Mouse (Mus musculus) heart, embryonic 15.5 days (tissue): ENCODE data around the gene Drd3. TPM values are rescaled to one million over a fixed set of nuclear protein-coding genes. Genes with fewer than 3 reads are reported as not detected.

Experiments used
- ATAC-seq: fragments of 200-750 bp; cut with Nextera tagmentation; replicated peaks from 2 replicates; pipeline ENCODE4 v1.8.0; 2017; ENCODE audit warnings: low read depth, moderate TSS enrichment; ENCODE audit not compliant: insufficient number of reproducible peaks, insufficient read depth, low FRiP score
- H3K27ac ChIP-seq: fragments of 300-500 bp; sonication (generic); 2 replicates; pipeline ENCODE4 v1.5.1; 2015; ENCODE audit warnings: mild to moderate bottlenecking, inconsistent platforms
- H3K27me3 ChIP-seq: fragments of 300-500 bp; sonication (generic); 2 replicates; pipeline ENCODE4 v1.6.1; 2015; ENCODE audit warnings: inconsistent platforms
- H3K36me3 ChIP-seq: fragments of 300-500 bp; sonication (generic); 2 replicates; pipeline ENCODE4 v1.6.1; 2015; ENCODE audit warnings: mild to moderate bottlenecking, inconsistent platforms
- H3K4me1 ChIP-seq: fragments of 300-500 bp; sonication (generic); replicated peaks from 2 replicates; pipeline ENCODE4 v1.6.1; 2015; ENCODE audit warnings: inconsistent platforms
- H3K4me2 ChIP-seq: fragments of 300-500 bp; sonication (generic); 2 replicates; pipeline ENCODE4 v1.6.1; 2015; ENCODE audit warnings: inconsistent platforms, mild to moderate bottlenecking, moderate library complexity
- H3K4me3 ChIP-seq: fragments of 300-500 bp; sonication (generic); 2 replicates; pipeline ENCODE4 v1.5.1; 2015; ENCODE audit warnings: mild to moderate bottlenecking, inconsistent platforms
- H3K9ac ChIP-seq: fragments of 300-500 bp; sonication (generic); 2 replicates; pipeline ENCODE4 v1.6.1; 2015; ENCODE audit warnings: mild to moderate bottlenecking, inconsistent platforms
- H3K9me3 ChIP-seq: fragments of 300-500 bp; sonication (generic); replicated peaks from 2 replicates; pipeline ENCODE4 v1.6.1; 2016; ENCODE audit warnings: inconsistent platforms
- WGBS: fragments of 180-500 bp; shearing (Covaris S2); methylation state at CpG from one replicate; pipeline ENCODE4 v1.1.7; 2015; ENCODE audit warnings: mixed read lengths; 5-methylcytosine and 5-hydroxymethylcytosine counted together
- polyA plus RNA-seq: library from polyadenylated mRNA; unstranded; fragments of >200 nt; fragmentation: Nextera tagmentation; extraction: Ambion mirVana; gene quantifications from 2 replicates; pipeline ENCODE4 v1.2.1, GENCODE M21; 2015

Gene Drd3
- not detected in 2 replicates for polyA plus RNA-seq

- H3K9me3 ChIP-seq = no peaks in the 10 kb centered on the region
- no peaks in the 10 kb centered on the region for H3K27me3 ChIP-seq
- WGBS = 6% methylated on average over 7 of the region's 7 CpGs
- peak within 1 kb of the TSS; percentile 43 for H3K4me2 ChIP-seq
- H3K36me3 ChIP-seq = no peaks in the 10 kb centered on the region
- H3K27ac ChIP-seq = no peak within 1 kb of the TSS
- H3K4me1 ChIP-seq = peaks cover 5% of the 10 kb centered on the region; the same call in 1 of the 2 replicates
- no peak within 1 kb of the TSS for H3K9ac ChIP-seq
- no peak within 1 kb of the TSS for H3K4me3 ChIP-seq
- ATAC-seq = no peak
These were observed at the start of gene Drd3 for GRCm38 (mm10) chr16:43753751-43754150. Gene Drd3 (plus strand): TSS chr16:43754026.

- H3K4me3 ChIP-seq = peak overlapping the region; percentile 23
- no peak for ATAC-seq
- peaks cover 17% of the 10 kb centered on the region for H3K4me1 ChIP-seq
- H3K9me3 ChIP-seq = no peaks in the 10 kb centered on the region
- 0 out of 2 replicates have a peak overlapping the region, but pooled peaks have one; percentile 33 for H3K9ac ChIP-seq
- 49% methylated on average over 13 of the region's 13 CpGs for WGBS
- H3K27ac ChIP-seq = no peak overlapping the region
- peak overlapping the region; percentile 62 for H3K4me2 ChIP-seq
- H3K27me3 ChIP-seq = no peaks in the 10 kb centered on the region
- no peaks in the 10 kb centered on the region for H3K36me3 ChIP-seq
These were observed 45.3 kb upstream of the Drd3 start for GRCm38 (mm10) chr16:43708335-43709061.

- Histone ChIP-seq H3K36me3 (no peaks in the 10 kb centered on the region), H3K9ac (peak overlapping the region; percentile 33; the same call in 1 of the 2 replicates), H3K9me3 (no peaks in the 10 kb centered on the region), H3K27ac (no peak overlapping the region), H3K4me1 (peaks cover 17% of the 10 kb centered on the region), H3K4me2 (peak overlapping the region; percentile 62), H3K27me3 (no peaks in the 10 kb centered on the region), H3K4me3 (peak overlapping the region; percentile 23)
- WGBS = 26% methylated on average over 15 of the region's 15 CpGs
- no peak; the same call in 1 of the 2 replicates for ATAC-seq
These were observed 44.8 kb upstream of the Drd3 start for GRCm38 (mm10) chr16:43709062-43709413.

- Histone ChIP-seq H3K36me3 (no peaks in the 10 kb centered on the region), H3K4me1 (peaks cover 17% of the 10 kb centered on the region), H3K27ac (no peak overlapping the region), H3K4me2 (peak overlapping the region; percentile 62), H3K9ac (no peak overlapping the region), H3K9me3 (no peaks in the 10 kb centered on the region), H3K27me3 (no peaks in the 10 kb centered on the region), H3K4me3 (0 out of 2 replicates have a peak overlapping the region, but pooled peaks have one; percentile 21)
- 40% methylated on average over 9 of the region's 9 CpGs for WGBS
- no peak for ATAC-seq
These were observed 44.2 kb upstream of the Drd3 start for GRCm38 (mm10) chr16:43709432-43710133.

GRCm38 (mm10) chr16:43710134-43710475, 43.7 kb upstream of the Drd3 start:
- Histone ChIP-seq H3K9me3 (no peaks in the 10 kb centered on the region), H3K36me3 (no peaks in the 10 kb centered on the region), H3K4me1 (peaks cover 17% of the 10 kb centered on the region), H3K27me3 (no peaks in the 10 kb centered on the region), H3K9ac (no peak overlapping the region), H3K4me3 (no peak overlapping the region), H3K27ac (no peak overlapping the region), H3K4me2 (peak overlapping the region; percentile 62)
- no peak for ATAC-seq
- whole genome bisulfite sequencing = 61% methylated on average over 6 of the region's 6 CpGs

- H3K27me3 ChIP-seq = no peaks in the 10 kb centered on the region
- peak overlapping the region; percentile 62 for H3K4me2 ChIP-seq
- H3K27ac ChIP-seq = no peak overlapping the region
- H3K4me1 ChIP-seq = peaks cover 17% of the 10 kb centered on the region
- 67% methylated on average over 11 of the region's 11 CpGs for WGBS
- no peaks in the 10 kb centered on the region for H3K9me3 ChIP-seq
- H3K36me3 ChIP-seq = no peaks in the 10 kb centered on the region
- H3K9ac ChIP-seq = no peak overlapping the region
- ATAC-seq = no peak
- no peak overlapping the region for H3K4me3 ChIP-seq
These were observed 43.2 kb upstream of the Drd3 start for GRCm38 (mm10) chr16:43710651-43711050.

GRCm38 (mm10) chr16:43711361-43711760, 42.5 kb upstream of the Drd3 start:
- Histone ChIP-seq H3K4me1 (peaks cover 17% of the 10 kb centered on the region), H3K36me3 (no peaks in the 10 kb centered on the region), H3K4me2 (no peak overlapping the region), H3K4me3 (no peak overlapping the region), H3K27me3 (no peaks in the 10 kb centered on the region), H3K27ac (no peak overlapping the region), H3K9me3 (no peaks in the 10 kb centered on the region), H3K9ac (no peak overlapping the region)
- WGBS = 87% methylated on average over 7 of the region's 7 CpGs
- no peak for ATAC-seq

GRCm38 (mm10) chr16:43724444-43724843, 29.4 kb upstream of the Drd3 start:
- no peak for ATAC-seq
- H3K27ac ChIP-seq = no peak overlapping the region
- no peaks in the 10 kb centered on the region for H3K9me3 ChIP-seq
- 62% methylated on average over 3 of the region's 3 CpGs for WGBS
- no peak overlapping the region for H3K4me3 ChIP-seq
- H3K9ac ChIP-seq = no peak overlapping the region
- no peaks in the 10 kb centered on the region for H3K36me3 ChIP-seq
- H3K4me1 ChIP-seq = no peaks in the 10 kb centered on the region
- no peak overlapping the region for H3K4me2 ChIP-seq
- no peaks in the 10 kb centered on the region for H3K27me3 ChIP-seq

- WGBS = 75% methylated on average over 8 of the region's 8 CpGs
- Histone ChIP-seq H3K4me3 (no peak overlapping the region), H3K4me1 (no peaks in the 10 kb centered on the region), H3K36me3 (no peaks in the 10 kb centered on the region), H3K9ac (no peak overlapping the region), H3K9me3 (no peaks in the 10 kb centered on the region), H3K27ac (no peak overlapping the region), H3K4me2 (no peak overlapping the region), H3K27me3 (no peaks in the 10 kb centered on the region)
- ATAC-seq = no peak
These were observed 24.2 kb upstream of the Drd3 start for GRCm38 (mm10) chr16:43729506-43730221.

GRCm38 (mm10) chr16:43730281-43730680, 23.5 kb upstream of the Drd3 start:
- Histone ChIP-seq H3K9ac (no peak overlapping the region), H3K4me3 (no peak overlapping the region), H3K36me3 (no peaks in the 10 kb centered on the region), H3K9me3 (no peaks in the 10 kb centered on the region), H3K4me2 (no peak overlapping the region), H3K4me1 (no peaks in the 10 kb centered on the region), H3K27me3 (no peaks in the 10 kb centered on the region), H3K27ac (no peak overlapping the region)
- no peak for ATAC-seq
- 53% methylated on average over 4 of the region's 4 CpGs for WGBS

GRCm38 (mm10) chr16:43732496-43732895, 21.3 kb upstream of the Drd3 start:
- Histone ChIP-seq H3K36me3 (no peaks in the 10 kb centered on the region), H3K4me3 (no peak overlapping the region), H3K27ac (no peak overlapping the region), H3K9ac (no peak overlapping the region), H3K9me3 (no peaks in the 10 kb centered on the region), H3K27me3 (no peaks in the 10 kb centered on the region), H3K4me2 (no peak overlapping the region), H3K4me1 (no peaks in the 10 kb centered on the region)
- ATAC-seq = no peak
- 85% methylated on average over 10 of the region's 10 CpGs for WGBS
